Mouse (Mus musculus): ENCODE results near the gene Olfr1465. TPM values are rescaled to one million over a fixed set of nuclear protein-coding genes. Genes with fewer than 3 reads are reported as not detected.

Olfr1465 gene
- not detected in 2 replicates for polyA plus RNA-seq (2015; fragmentation: Nextera tagmentation; extraction: Ambion mirVana)

DNA sequence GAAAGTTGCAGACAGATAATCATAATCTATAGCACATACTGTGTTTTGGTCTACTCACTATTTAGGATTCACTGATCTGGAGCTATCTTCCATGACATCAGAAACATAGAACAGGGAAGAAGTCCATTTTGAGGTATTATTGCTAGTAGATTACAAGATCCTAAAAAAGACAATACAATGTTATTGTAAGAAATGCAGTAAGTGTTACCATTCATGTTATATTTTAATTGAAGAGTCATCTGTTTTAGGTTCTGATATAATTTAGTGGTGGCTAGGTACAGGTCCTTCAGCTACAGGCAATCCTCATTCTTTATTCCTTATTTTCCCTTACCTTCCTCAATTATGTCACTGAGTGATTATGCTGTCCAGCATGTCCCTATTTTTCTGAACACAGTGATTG is at the start of gene Olfr1465:
Olfr1465 (minus strand) TSS at position 101 of the 400 bp plus-strand sequence.
- H3K27ac ChIP-seq (ENCODE audit: low read length): no peak within 1 kb of the TSS
- H3K9me3 ChIP-seq (ENCODE audit: low read length): no peaks in the 10 kb centered on the region; the same call in 1 of the 2 replicates
- no peak within 1 kb of the TSS for H3K4me3 ChIP-seq (ENCODE audit: low read length)
- ATAC-seq (ENCODE audit: low FRiP score, low TSS enrichment): no peak
- H3K4me1 ChIP-seq (ENCODE audit: insufficient read depth, low read length): no peaks in the 10 kb centered on the region
- no peak within 1 kb of the TSS for H3K4me2 ChIP-seq (replicated peaks; ENCODE audit: low read depth, low read length)
- H3K27me3 ChIP-seq (ENCODE audit: insufficient read depth, low read length): no peaks in the 10 kb centered on the region
- H3K9ac ChIP-seq (replicated peaks; ENCODE audit: low read length): no peak within 1 kb of the TSS
- H3K36me3 ChIP-seq (ENCODE audit: insufficient read depth, low read length): no peaks in the 10 kb centered on the region

DNA sequence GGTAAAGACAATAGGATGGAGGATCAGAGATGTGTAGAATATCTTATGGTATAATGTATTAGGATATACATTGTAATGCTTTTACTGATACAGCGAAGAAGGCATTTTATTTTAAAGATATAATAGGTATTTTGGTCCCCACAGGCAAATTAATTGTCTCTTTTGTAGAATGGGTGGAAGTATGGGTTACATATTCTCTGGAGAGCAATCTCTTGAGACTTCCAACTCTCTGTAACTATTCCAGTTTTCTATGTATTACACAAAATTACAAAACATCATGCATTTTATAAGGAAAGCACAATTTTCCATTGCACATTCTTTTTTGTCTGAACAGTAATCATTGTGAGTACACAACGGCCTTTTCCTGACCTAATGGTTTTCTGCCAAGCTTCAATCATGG is 46.6 kb upstream of the Olfr1465 start, which contains the start of gene Olfr1467:
Olfr1467 (plus strand) TSS at position 301 of the 400 bp plus-strand sequence.
- no peak within 1 kb of the TSS for H3K9ac ChIP-seq (replicated peaks; ENCODE audit: low read length)
- H3K4me1 ChIP-seq (ENCODE audit: insufficient read depth, low read length): no peaks in the 10 kb centered on the region
- no peaks in the 10 kb centered on the region for H3K27me3 ChIP-seq (ENCODE audit: insufficient read depth, low read length)
- H3K4me3 ChIP-seq (ENCODE audit: low read length): no peak within 1 kb of the TSS
- no peaks in the 10 kb centered on the region for H3K36me3 ChIP-seq (ENCODE audit: insufficient read depth, low read length)
- H3K4me2 ChIP-seq (replicated peaks; ENCODE audit: low read depth, low read length): no peak within 1 kb of the TSS
- no peak for ATAC-seq (ENCODE audit: low FRiP score, low TSS enrichment)
- no peak within 1 kb of the TSS for H3K27ac ChIP-seq (ENCODE audit: low read length)
- H3K9me3 ChIP-seq (ENCODE audit: low read length): peaks cover 11% of the 10 kb centered on the region
- 70% methylated on average over 2 of the region's 2 CpGs for WGBS

DNA sequence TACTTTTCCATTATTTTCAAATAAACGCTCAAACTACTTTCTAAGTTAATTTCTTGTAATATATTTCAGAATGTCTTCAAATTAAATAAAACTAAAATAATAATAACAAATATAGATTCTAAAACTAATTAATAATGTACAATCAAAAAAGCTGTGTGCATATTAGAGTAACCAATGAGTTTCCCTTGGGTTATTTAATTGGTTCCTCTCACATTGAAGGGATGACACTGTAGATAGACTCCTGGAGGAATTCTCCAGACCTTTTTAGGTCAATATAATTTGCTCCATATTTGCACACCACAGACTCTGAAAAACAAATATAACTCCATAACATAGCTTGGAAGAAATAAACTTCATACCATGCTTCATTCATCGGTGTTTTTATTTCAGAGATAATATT is 23.2 kb upstream of the Olfr1465 start, which contains the start of gene Olfr1466:
Olfr1466 (plus strand) TSS at position 301 of the 400 bp plus-strand sequence.
- H3K4me2 ChIP-seq (replicated peaks; ENCODE audit: low read depth, low read length): no peak within 1 kb of the TSS
- no peaks in the 10 kb centered on the region for H3K36me3 ChIP-seq (ENCODE audit: insufficient read depth, low read length)
- no peak within 1 kb of the TSS for H3K27ac ChIP-seq (ENCODE audit: low read length)
- H3K27me3 ChIP-seq (ENCODE audit: insufficient read depth, low read length): no peaks in the 10 kb centered on the region
- H3K9me3 ChIP-seq (ENCODE audit: low read length): no peaks in the 10 kb centered on the region
- H3K9ac ChIP-seq (replicated peaks; ENCODE audit: low read length): no peak within 1 kb of the TSS
- H3K4me3 ChIP-seq (ENCODE audit: low read length): no peak within 1 kb of the TSS
- no peak for ATAC-seq (ENCODE audit: low FRiP score, low TSS enrichment)
- WGBS: 93% methylated on average over 2 of the region's 2 CpGs
- H3K4me1 ChIP-seq (ENCODE audit: insufficient read depth, low read length): no peaks in the 10 kb centered on the region

Other genes starting within 250 kb of the Olfr1465 start
- not detected in 2 replicates for gene Olfr1457, start 217.7 kb downstream of the Olfr1465 start, polyA plus RNA-seq (2015; fragmentation: Nextera tagmentation; extraction: Ambion mirVana)
- gene Olfr1458, start 208.8 kb downstream of the Olfr1465 start, polyA plus RNA-seq (2015; fragmentation: Nextera tagmentation; extraction: Ambion mirVana): not detected in 2 replicates
- gene Olfr1459, start 166.0 kb downstream of the Olfr1465 start, polyA plus RNA-seq (2015; fragmentation: Nextera tagmentation; extraction: Ambion mirVana): not detected in 2 replicates
- gene Olfr1461, start 152.5 kb downstream of the Olfr1465 start, polyA plus RNA-seq (2015; fragmentation: Nextera tagmentation; extraction: Ambion mirVana): not detected in 2 replicates
- not detected in 2 replicates for gene Olfr1462, start 129.8 kb downstream of the Olfr1465 start, polyA plus RNA-seq (2015; fragmentation: Nextera tagmentation; extraction: Ambion mirVana)
- not detected in 2 replicates for gene Olfr1463, start 84.2 kb downstream of the Olfr1465 start, polyA plus RNA-seq (2015; fragmentation: Nextera tagmentation; extraction: Ambion mirVana)
- not detected in 2 replicates for gene Olfr1466, start 23.3 kb upstream of the Olfr1465 start, polyA plus RNA-seq (2015; fragmentation: Nextera tagmentation; extraction: Ambion mirVana)
- gene Olfr1467, start 46.7 kb upstream of the Olfr1465 start, polyA plus RNA-seq (2015; fragmentation: Nextera tagmentation; extraction: Ambion mirVana): not detected in 2 replicates
- not detected in 2 replicates for gene Olfr1469, start 92.3 kb upstream of the Olfr1465 start, polyA plus RNA-seq (2015; fragmentation: Nextera tagmentation; extraction: Ambion mirVana)
- not detected in 2 replicates for gene Olfr1471, start 127.9 kb upstream of the Olfr1465 start, polyA plus RNA-seq (2015; fragmentation: Nextera tagmentation; extraction: Ambion mirVana)
- gene Olfr1472, start 140.5 kb upstream of the Olfr1465 start, polyA plus RNA-seq (2015; fragmentation: Nextera tagmentation; extraction: Ambion mirVana): not detected in 2 replicates
- not detected in 2 replicates for gene Olfr1474, start 154.0 kb upstream of the Olfr1465 start, polyA plus RNA-seq (2015; fragmentation: Nextera tagmentation; extraction: Ambion mirVana)
- not detected in 2 replicates for gene Olfr1475, start 164.7 kb upstream of the Olfr1465 start, polyA plus RNA-seq (2015; fragmentation: Nextera tagmentation; extraction: Ambion mirVana)
- not detected in 2 replicates for gene Olfr1477, start 185.0 kb upstream of the Olfr1465 start, polyA plus RNA-seq (2015; fragmentation: Nextera tagmentation; extraction: Ambion mirVana)
- gene Olfr1480, start 212.4 kb upstream of the Olfr1465 start, polyA plus RNA-seq (2015; fragmentation: Nextera tagmentation; extraction: Ambion mirVana): not detected in 2 replicates

Measured in kidney, embryonic 16.5 days (tissue).